Mouse (Mus musculus): ENCODE results near the gene Rtkn. TPM values are rescaled to one million over a fixed set of nuclear protein-coding genes. Genes with fewer than 3 reads are reported as not detected.

Rtkn gene
- polyA plus RNA-seq, 1 experiment, result 97.2 TPM

DNA sequence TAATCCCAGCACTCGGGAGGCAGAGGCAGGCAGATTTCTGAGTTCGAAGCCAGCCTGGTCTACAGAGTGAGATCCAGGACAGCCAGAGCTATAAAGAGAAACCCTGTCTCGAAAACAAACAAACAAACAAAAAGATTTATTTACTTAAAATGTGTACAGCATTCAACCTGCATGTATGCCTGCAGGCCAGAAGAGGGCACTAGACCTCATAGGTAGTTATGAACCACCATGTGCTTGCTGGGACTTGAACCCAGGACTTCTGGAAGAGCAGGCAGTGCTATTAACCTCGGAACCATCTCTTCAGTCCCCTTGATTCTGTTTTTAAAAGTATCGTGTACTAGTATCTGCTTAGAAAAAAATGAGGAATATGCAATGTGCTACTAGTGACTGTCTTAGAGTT, 7.8 kb upstream of the Rtkn start:
- TF ChIP-seq POLR2A (IDR thresholded peaks at IDR 0.05; ENCODE audit: borderline replicate concordance, insufficient read depth, low read length), result no peak
- no peak for TF ChIP-seq CTCF (IDR thresholded peaks at IDR 0.05; ENCODE audit: borderline replicate concordance, insufficient read depth, low read depth, low read length)
- H3K4me1 ChIP-seq (ENCODE audit: control insufficient read depth, insufficient read depth, low read length), result no peaks in the 10 kb centered on the region; the same call in 1 of the 2 replicates
- no peaks in the 10 kb centered on the region for H3K27me3 ChIP-seq (ENCODE audit: control insufficient read depth, insufficient read depth, low read length)
- DNase-seq, result no peak
- H3K4me3 ChIP-seq (replicated peaks; ENCODE audit: insufficient read depth, low read depth, low read length), result no peak overlapping the region
- H3K27ac ChIP-seq (ENCODE audit: insufficient read depth, low read length), result no peak overlapping the region
- 93% methylated on average over 5 of the region's 5 CpGs for WGBS

DNA sequence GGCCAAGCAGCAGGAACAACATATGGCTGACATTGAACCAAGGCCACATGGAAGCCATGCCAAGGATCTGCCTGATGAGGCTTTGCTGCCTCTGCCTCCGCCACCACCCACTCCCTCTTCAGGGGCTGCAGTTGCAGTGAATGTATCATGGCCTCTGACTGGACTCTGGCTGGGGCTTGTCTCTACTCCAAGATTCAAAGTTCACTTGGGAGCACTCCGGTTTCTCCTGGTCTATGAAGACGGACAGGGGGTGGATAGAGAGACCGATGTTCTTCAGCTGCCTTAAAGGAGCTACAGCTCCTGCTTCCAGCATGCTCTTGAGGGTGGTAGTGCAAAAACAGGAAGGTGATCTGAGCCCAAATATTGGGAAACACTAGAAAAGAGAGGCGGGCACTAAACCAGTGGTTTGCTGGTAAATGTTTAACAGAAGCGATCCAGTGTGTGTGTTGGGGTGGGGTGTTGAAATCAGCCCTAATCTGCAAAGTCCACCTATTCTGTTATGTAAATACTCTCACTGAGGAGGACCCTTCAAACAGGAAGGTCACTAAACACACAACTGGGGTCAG, 3.7 kb upstream of the Rtkn start:
- Histone ChIP-seq H3K27ac (ENCODE audit: insufficient read depth, low read length) (no peak overlapping the region), H3K4me1 (ENCODE audit: control insufficient read depth, insufficient read depth, low read length) (no peaks in the 10 kb centered on the region), H3K27me3 (ENCODE audit: control insufficient read depth, insufficient read depth, low read length) (no peaks in the 10 kb centered on the region; the same call in 1 of the 2 replicates), H3K4me3 (replicated peaks; ENCODE audit: insufficient read depth, low read depth, low read length) (no peak overlapping the region)
- DNase-seq, result no peak
- 39% methylated on average over 6 of the region's 6 CpGs for WGBS
- TF ChIP-seq POLR2A (IDR thresholded peaks at IDR 0.05; ENCODE audit: borderline replicate concordance, insufficient read depth, low read length), result no peak
- no peak for TF ChIP-seq CTCF (IDR thresholded peaks at IDR 0.05; ENCODE audit: borderline replicate concordance, insufficient read depth, low read depth, low read length)

DNA sequence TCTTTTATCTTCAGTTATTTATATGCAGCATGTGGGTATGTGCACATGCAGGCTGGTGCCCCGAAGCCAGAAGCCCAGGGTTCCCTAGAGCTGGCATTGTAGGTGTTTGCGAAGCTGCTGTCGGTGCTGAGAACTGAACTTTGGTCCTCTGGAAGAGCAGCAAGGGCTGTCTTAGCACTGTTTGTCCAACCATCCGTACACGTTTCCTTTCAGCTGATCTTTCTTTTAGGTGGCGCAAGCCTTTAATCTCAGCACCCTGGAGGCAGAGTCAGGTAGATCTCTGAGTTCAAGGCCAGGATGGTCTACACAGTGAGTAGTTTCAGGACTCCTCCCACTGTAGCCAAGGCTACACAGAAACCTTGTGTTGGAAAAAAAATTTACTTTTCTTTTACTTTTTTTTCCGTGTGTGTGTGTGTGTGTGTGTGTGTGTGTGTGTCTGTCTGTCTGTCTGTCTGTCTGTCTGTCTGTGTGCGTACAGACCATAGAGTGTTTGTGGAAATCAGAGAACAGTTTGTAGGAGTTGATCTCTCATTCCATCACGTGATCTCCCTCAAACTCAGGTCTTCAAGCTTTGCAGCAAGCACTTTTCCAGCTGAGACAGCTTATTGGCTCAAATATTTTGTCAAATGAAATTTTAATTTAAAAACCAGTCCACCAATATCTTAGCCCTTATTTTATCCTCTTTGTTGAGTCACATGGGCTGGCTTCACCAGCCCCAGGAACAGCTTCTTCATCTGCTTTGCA, 2.9 kb upstream of the Rtkn start:
- TF ChIP-seq POLR2A (IDR thresholded peaks at IDR 0.05; ENCODE audit: borderline replicate concordance, insufficient read depth, low read length) (no peak), CTCF (IDR thresholded peaks at IDR 0.05; ENCODE audit: borderline replicate concordance, insufficient read depth, low read depth, low read length) (no peak)
- no peaks in the 10 kb centered on the region; the same call in 1 of the 2 replicates for H3K27me3 ChIP-seq (ENCODE audit: control insufficient read depth, insufficient read depth, low read length)
- no peak for DNase-seq
- no peak overlapping the region for H3K27ac ChIP-seq (ENCODE audit: insufficient read depth, low read length)
- WGBS, result 86% methylated on average over 9 of the region's 9 CpGs
- H3K4me1 ChIP-seq (ENCODE audit: control insufficient read depth, insufficient read depth, low read length), result no peaks in the 10 kb centered on the region
- H3K4me3 ChIP-seq (replicated peaks; ENCODE audit: insufficient read depth, low read depth, low read length), result no peak overlapping the region

DNA sequence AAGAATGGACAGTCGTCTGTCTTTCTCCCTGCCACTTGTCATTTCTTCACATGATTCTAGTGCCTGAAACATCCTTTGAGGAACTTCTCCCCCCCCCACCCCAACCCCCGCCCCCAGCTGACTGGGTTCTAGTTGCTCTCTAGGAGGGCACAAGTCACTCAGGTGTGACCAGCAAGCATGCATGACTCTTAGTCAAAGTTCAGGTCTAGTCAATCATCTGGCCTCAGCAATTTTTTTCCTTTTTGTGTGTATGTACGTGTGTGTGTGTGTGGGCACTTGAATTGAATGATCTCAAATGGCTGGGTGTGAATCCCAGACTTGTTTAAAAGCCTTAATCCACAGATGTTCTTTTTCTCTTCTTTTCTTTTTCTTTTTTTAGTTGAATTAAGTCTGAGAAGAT, 1.0 kb upstream of the Rtkn start:
- H3K4me1 ChIP-seq (ENCODE audit: control insufficient read depth, insufficient read depth, low read length), result no peaks in the 10 kb centered on the region
- H3K27ac ChIP-seq (ENCODE audit: insufficient read depth, low read length), result no peak overlapping the region
- no peak for DNase-seq
- 58% methylated on average over 3 of the region's 3 CpGs for WGBS
- no peaks in the 10 kb centered on the region; the same call in 1 of the 2 replicates for H3K27me3 ChIP-seq (ENCODE audit: control insufficient read depth, insufficient read depth, low read length)
- no peak overlapping the region for H3K4me3 ChIP-seq (replicated peaks; ENCODE audit: insufficient read depth, low read depth, low read length)
- TF ChIP-seq CTCF (IDR thresholded peaks at IDR 0.05; ENCODE audit: borderline replicate concordance, insufficient read depth, low read depth, low read length) (no peak), POLR2A (IDR thresholded peaks at IDR 0.05; ENCODE audit: borderline replicate concordance, insufficient read depth, low read length) (no peak)

GRCm38 (mm10) chr6:83135571-83136161, 403 bp downstream of the Rtkn start:
- no peaks in the 10 kb centered on the region; the same call in 1 of the 2 replicates for H3K27me3 ChIP-seq (ENCODE audit: control insufficient read depth, insufficient read depth, low read length)
- no peak for DNase-seq
- no peak overlapping the region for H3K27ac ChIP-seq (ENCODE audit: insufficient read depth, low read length)
- TF ChIP-seq CTCF (IDR thresholded peaks at IDR 0.05; ENCODE audit: borderline replicate concordance, insufficient read depth, low read depth, low read length), result no peak
- TF ChIP-seq POLR2A (IDR thresholded peaks at IDR 0.05; ENCODE audit: borderline replicate concordance, insufficient read depth, low read length), result no peak
- H3K4me3 ChIP-seq (replicated peaks; ENCODE audit: insufficient read depth, low read depth, low read length), result no peak overlapping the region
- H3K4me1 ChIP-seq (ENCODE audit: control insufficient read depth, insufficient read depth, low read length), result no peaks in the 10 kb centered on the region
- WGBS, result 9% methylated on average over 37 of the region's 37 CpGs

- peak overlapping the region; percentile 55; the same call in 1 of the 2 replicates for H3K27ac ChIP-seq (ENCODE audit: insufficient read depth, low read length)
- H3K4me3 ChIP-seq (replicated peaks; ENCODE audit: insufficient read depth, low read depth, low read length), result peak overlapping the region; percentile 28
- 48% methylated on average over 5 of the region's 5 CpGs for WGBS
- H3K4me1 ChIP-seq (ENCODE audit: control insufficient read depth, insufficient read depth, low read length), result no peaks in the 10 kb centered on the region
- DNase-seq, result no peak
- no peaks in the 10 kb centered on the region; the same call in 1 of the 2 replicates for H3K27me3 ChIP-seq (ENCODE audit: control insufficient read depth, insufficient read depth, low read length)
- no peak for TF ChIP-seq CTCF (IDR thresholded peaks at IDR 0.05; ENCODE audit: borderline replicate concordance, insufficient read depth, low read depth, low read length)
These were observed 1.1 kb downstream of the Rtkn start for GRCm38 (mm10) chr6:83136291-83136880.

GRCm38 (mm10) chr6:83136881-83137575, 1.8 kb downstream of the Rtkn start:
- 14% methylated on average over 24 of the region's 26 CpGs for WGBS
- no peak for DNase-seq

More at GRCm38 (mm10) chr6:83136881-83137575, 1.8 kb downstream of the Rtkn start:
- H3K27ac ChIP-seq (ENCODE audit: insufficient read depth, low read length), result peak overlapping the region; percentile 55; the same call in 1 of the 2 replicates
- no peaks in the 10 kb centered on the region; the same call in 1 of the 2 replicates for H3K27me3 ChIP-seq (ENCODE audit: control insufficient read depth, insufficient read depth, low read length)
- no peaks in the 10 kb centered on the region for H3K4me1 ChIP-seq (ENCODE audit: control insufficient read depth, insufficient read depth, low read length)
- TF ChIP-seq POLR2A (IDR thresholded peaks at IDR 0.05; ENCODE audit: borderline replicate concordance, insufficient read depth, low read length) (no peak), CTCF (IDR thresholded peaks at IDR 0.05; ENCODE audit: borderline replicate concordance, insufficient read depth, low read depth, low read length) (no peak)
- H3K4me3 ChIP-seq (replicated peaks; ENCODE audit: insufficient read depth, low read depth, low read length), result peak overlapping the region; percentile 41

All from cerebellum, adult 2 months (tissue).